Mouse (Mus musculus): ENCODE data around the gene Nrp2.

Gene Nrp2

GRCm38 (mm10) chr1:62704889-62705516 is 1.9 kb downstream of the Nrp2 start:
- DNase-seq, result no peak

DNA sequence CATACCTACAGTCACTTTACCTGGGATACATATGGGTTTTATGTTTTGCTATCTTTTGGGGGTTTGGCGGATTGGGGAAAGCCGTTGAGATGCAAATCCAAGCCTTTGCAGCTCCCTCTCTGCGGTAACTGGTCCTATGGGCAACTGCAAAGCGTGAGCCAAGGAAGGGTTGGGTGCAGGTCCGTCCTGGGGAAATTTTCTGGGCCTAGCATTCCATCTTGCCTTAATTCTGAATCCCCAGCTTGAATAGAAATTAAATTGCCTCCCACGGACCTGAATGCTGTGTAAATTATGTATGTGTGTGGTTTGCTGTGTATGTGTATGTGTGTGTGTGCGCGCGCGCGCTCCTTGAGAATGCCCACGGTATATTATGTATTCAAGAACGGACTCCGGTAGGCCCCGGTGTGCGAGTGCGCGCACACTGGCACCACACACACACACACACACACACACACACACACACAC is 2.5 kb downstream of the Nrp2 start:
- DNase-seq, result peak; percentile 52

- DNase-seq, result peak; percentile 64
These were observed 3.3 kb downstream of the Nrp2 start for GRCm38 (mm10) chr1:62706085-62707021.

DNA sequence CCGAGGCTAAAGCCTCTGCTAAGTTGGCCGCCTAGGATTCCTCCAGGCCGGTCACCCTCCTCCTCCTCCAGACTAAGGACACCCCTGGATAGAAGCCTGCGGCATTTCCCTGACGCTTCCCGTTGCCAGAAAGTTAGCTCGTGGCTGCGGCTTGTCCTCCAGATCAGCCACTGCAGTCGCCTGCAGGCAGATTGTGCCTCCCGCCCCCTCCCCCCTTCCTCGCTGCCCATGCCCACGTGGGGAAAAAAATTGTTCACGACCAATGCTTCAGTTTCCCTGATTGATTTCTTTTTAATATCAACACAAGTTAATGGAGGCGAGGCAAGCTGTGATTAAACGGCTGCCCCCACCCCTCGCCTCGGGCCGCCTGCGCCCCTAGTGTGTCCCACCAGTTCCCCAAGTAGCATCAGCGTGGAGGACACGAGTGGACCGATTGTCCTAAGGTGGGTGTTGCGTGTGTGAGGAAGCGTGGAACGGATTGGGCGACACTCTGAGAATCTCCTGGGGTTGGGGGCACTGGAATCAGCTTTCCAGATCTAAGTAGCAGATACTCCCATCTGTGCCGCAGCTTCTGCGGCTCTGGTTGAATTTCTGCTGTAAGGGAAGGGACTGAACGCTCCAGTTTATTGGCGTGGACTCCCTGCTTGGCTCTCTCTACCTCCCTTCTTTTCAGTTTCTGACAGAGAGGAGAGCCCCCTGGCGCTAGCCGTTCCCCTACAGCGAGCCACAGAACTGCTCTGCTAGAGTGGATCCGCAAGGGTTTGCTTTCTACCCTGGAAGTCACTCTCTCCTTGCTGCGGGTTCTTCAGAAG is 4.2 kb downstream of the Nrp2 start:
- no peak for DNase-seq

GRCm38 (mm10) chr1:62707913-62708860 is 5.1 kb downstream of the Nrp2 start:
- DNase-seq, result no peak

GRCm38 (mm10) chr1:62709770-62710335 is 6.8 kb downstream of the Nrp2 start:
- no peak for DNase-seq

DNA sequence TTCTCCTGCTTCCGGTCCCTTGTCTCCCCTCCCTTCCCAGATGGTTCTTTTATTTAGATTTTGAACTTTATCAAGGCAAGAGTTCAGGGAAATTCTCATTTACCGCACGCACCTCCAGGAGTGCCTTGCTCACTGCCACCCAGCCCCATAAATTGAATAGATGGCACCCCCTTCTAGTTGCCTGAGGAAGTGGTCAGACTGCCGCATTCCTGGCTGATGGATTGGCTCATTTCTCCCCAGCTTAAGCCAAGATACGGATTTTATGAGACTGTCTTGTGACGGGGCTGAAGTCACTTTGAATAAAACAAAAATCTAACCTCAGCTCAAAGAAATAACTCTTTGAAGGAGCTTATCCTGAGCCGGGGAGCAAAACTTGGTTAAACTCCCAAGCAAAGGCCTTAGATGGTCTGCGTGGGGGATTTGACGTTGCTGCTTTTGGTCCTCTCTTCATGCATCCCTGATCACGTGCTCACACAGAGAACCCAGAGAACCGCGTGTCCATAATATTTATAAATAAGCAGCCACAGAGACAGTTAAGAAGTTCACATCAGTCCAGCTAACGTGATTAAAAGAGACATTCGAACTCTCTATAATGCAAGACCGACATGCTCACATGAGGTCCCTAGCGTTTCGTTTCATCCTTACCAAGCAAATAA is 10.1 kb downstream of the Nrp2 start:
- no peak for DNase-seq

GRCm38 (mm10) chr1:62715004-62715403 is 11.9 kb downstream of the Nrp2 start:
- DNase-seq, result no peak

GRCm38 (mm10) chr1:62715692-62716091 is 12.6 kb downstream of the Nrp2 start:
- no peak for DNase-seq

DNA sequence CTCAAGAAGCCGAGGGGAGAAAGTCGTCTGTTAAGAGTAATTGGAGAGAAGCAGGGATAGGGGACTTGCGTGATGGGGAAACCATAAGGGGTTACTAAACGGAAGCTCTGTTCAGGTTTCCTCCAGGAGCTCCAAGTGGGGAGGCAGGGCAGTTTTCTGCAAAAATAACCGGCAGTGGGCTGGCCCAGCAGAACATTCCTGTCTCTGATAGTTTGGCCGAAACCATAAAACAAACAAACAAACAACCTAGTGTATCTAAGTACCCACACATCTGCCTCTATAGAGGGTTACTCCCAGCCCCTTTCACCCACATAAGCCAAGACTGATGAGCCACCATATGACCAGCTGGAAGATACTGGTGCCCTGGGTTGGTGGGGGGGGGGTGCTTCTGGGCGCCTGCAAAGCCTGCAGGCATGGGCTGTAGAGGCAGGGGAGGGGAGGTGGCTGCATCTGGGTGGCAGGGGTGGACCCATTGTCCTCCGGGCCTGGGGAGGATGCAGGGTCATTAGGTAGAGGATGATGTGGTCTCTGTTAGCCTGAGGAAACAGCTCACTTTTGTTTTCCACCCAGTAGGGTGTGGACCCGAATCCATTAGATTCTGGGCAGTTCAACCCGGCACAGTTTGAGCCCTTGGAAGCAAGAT is 13.9 kb downstream of the Nrp2 start:
- no peak for DNase-seq

DNA sequence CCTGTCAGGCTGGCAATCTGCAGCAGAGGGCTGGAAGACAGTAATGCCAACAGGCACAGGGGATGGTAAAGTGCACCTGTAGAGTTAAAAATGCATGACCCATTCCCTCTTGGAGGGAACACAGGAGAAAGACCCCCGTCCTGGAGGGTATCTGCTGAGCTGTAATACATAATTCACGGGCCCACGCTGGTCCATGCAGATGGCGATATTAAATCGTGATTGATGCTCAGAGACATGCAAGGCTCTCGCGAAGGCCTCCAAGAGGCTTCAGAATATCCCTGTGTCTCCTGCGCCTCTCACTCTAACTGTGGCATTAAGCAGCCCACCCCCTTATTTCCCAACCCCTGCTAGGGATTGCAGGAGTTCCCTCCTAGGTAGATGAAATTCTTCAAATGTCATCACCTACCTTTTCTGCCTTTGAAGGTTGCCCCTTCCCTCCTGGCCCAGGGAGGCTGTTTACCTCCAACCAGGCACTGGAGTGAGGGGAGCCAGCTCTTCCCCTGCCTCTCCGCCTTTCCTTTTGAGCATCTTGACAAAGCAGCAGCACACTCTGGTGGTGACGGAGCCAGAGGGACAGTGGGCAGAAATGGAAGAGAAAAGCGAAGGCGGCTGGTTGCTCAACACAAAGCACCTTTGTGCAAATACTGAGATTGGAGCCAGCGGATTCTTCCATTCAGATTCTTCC is 14.6 kb downstream of the Nrp2 start:
- DNase-seq, result peak; percentile 68

DNA sequence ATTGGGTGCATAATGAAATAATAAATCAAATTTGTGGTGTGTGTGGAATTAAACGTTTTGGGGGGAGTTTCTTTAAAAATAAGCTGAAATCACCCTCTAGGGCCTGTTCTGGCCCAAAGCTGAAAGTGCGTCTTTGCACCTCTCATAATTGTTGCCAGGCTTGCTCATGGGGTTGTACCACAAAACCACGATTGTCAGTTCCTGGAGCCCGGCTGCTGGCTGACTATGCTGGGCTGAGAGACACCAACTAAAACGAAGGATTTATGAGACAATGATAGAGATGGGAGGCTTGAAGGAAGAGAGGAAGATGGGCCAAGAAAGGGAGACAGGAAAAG is 15.1 kb downstream of the Nrp2 start:
- no peak for DNase-seq

GRCm38 (mm10) chr1:62718750-62719149 is 15.7 kb downstream of the Nrp2 start:
- no peak for DNase-seq

GRCm38 (mm10) chr1:62719770-62720169 is 16.7 kb downstream of the Nrp2 start:
- DNase-seq, result no peak

DNA sequence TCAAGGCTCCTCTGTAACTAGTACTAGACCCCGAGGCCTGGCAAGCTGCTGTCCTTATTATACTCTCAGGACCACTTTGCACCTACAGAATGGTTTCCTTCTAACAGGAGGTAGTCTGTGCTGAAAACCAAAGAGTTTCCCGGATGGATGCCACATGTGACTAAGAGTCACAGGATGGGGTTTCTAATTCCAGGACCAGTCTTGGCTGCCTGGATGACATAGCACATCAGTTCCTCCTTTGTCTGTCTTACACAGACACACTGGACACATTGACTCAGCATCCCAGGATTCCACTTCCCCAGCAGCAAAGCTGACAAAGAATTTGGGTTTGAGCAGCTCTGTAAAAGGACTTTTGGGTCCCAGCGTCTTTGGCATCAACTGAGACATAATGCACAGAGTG is 17.1 kb downstream of the Nrp2 start:
- no peak for DNase-seq

DNA sequence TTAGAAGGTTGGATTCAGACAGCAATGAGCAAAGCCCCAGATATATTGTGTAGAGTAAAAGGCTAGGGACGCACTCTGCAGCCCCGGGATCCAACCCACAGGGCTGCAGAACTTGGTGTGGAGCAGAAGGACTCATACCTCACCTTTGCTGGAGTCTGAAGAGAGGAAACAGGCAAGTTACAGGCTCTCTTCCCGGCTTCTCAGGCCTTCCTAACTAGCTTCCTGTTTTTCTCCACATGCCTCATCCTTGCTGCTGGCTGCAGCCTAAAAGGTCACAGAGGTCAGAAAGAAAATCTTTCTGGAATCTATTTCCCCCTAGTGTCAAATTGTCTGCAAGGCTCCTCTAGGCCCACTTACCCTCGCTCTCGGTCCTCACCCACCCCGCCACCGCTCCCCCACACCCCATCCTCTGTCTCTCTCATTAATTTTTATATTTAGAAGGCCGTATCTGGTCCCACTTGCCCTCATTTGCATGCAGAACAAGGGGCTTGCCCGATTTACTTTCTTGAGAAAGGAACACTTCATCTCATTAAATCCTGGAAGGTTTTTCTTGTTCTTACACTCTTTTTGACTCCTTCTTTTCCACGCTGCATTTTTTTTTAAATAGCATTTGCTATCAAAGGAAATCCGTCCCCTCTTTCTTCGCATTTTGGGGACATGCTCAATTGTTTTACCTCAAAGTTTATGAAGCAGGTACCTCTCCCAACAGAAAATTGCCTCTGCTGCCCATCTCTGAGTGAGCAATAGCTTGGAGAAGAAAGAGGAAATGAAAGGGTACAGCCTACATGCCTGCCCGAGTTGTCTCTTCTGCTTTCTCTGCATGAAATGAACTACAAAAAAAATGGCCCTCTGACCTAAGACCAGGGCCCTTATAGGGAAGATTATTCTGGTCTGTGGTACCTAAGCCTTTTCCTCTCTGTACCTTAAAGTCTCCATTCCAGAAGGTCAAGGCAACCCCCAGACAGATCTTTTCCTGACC is 17.9 kb downstream of the Nrp2 start:
- no peak for DNase-seq

- no peak for DNase-seq
These were observed 18.7 kb downstream of the Nrp2 start for GRCm38 (mm10) chr1:62721706-62722187.

GRCm38 (mm10) chr1:62722526-62722925 is 19.4 kb downstream of the Nrp2 start:
- no peak for DNase-seq

DNA sequence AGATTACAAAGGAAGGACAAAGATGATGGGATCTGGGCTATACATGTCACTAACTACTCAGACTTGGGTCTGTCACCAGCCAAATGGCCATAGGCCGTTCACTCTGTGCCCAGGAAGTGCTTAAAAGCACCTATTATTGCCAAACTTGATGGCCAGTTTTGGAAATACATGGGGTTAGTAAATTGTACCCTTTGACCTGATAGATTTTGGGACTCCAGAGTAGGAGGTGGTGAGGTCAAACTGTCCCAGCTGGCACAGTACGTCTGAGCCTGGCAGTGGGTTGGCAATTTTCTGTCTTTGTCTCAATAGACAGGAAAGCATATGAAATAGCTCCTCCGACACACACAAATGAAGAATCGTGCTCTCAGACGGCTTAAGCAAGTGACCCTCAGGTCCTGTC is 20.8 kb downstream of the Nrp2 start:
- DNase-seq, result no peak

Measured in right cerebral cortex, adult 18-20 months (tissue).